Mouse (Mus musculus) embryonic facial prominence, embryonic 11.5 days (tissue): ENCODE data around the gene Ccl4. TPM values are rescaled to one million over a fixed set of nuclear protein-coding genes. Genes with fewer than 3 reads are reported as not detected.

Experiments used
- polyA plus RNA-seq: library from polyadenylated mRNA; unstranded; fragments of >200 nt; fragmentation: Nextera tagmentation; extraction: Ambion mirVana; gene quantifications from 2 replicates; pipeline ENCODE4 v1.2.1, GENCODE M21; 2014

Ccl4 gene
- polyA plus RNA-seq, 1 experiment from 2014 or later = not detected

Other genes starting within 250 kb of the Ccl4 start
- not detected in 2 replicates for gene Gas2l2, start 233.1 kb upstream of the Ccl4 start, polyA plus RNA-seq
- 0.38 and 0.54 TPM in 2 replicates for gene 1700020L24Rik, start 224.9 kb upstream of the Ccl4 start, polyA plus RNA-seq
- 3.2 and 3.8 TPM in 2 replicates for gene Mmp28, start 199.5 kb upstream of the Ccl4 start, polyA plus RNA-seq
- gene Taf15, start 189.5 kb upstream of the Ccl4 start, polyA plus RNA-seq = 7.5 and 8.9 TPM in 2 replicates
- not detected in 2 replicates for gene Heatr9, start 140.4 kb upstream of the Ccl4 start, polyA plus RNA-seq
- not detected in 2 replicates for gene Ccl5, start 132.1 kb upstream of the Ccl4 start, polyA plus RNA-seq
- gene Ccl9, start 83.9 kb upstream of the Ccl4 start, polyA plus RNA-seq = 1.2 and 3.1 TPM in 2 replicates
- gene Ccl6, start 69.5 kb upstream of the Ccl4 start, polyA plus RNA-seq = 1.2 and 3.1 TPM in 2 replicates
- gene Rpl9-ps1, start 17.0 kb upstream of the Ccl4 start, polyA plus RNA-seq = not detected in 2 replicates
- gene Ccl3, start 13.2 kb upstream of the Ccl4 start, polyA plus RNA-seq = 0.68 and 1.6 TPM in 2 replicates
- 0.59 TPM in 1 of 2 replicates, not detected in the other for gene Wfdc17, start 41.4 kb downstream of the Ccl4 start, polyA plus RNA-seq
- not detected in 2 replicates for gene Wfdc18, start 46.4 kb downstream of the Ccl4 start, polyA plus RNA-seq
- gene Wfdc21, start 84.4 kb downstream of the Ccl4 start, polyA plus RNA-seq = 0.57 TPM in 1 of 2 replicates, not detected in the other
- gene Heatr6, start 91.1 kb downstream of the Ccl4 start, polyA plus RNA-seq = 21.6 and 22.3 TPM in 2 replicates
- not detected in 2 replicates for gene Hnf1b, start 187.5 kb downstream of the Ccl4 start, polyA plus RNA-seq